Mouse (Mus musculus) cortical plate, adult 2 months (tissue): ENCODE data around the gene Ccl20.

Experiments used
- CTCF ChIP-seq: fragments of 200-500 bp; IDR thresholded peaks from 2 replicates; pipeline ENCODE4 v1.5.1; 2011; ENCODE audit warnings: mild to moderate bottlenecking, control low read depth, low read length; ENCODE audit not compliant: insufficient read depth; ENCODE audit errors: extremely low read depth
- POLR2A ChIP-seq: fragments of 200-500 bp; IDR thresholded peaks from 2 replicates; pipeline ENCODE4 v1.6.1; 2011; ENCODE audit warnings: mild to moderate bottlenecking, low read length, control low read depth; ENCODE audit not compliant: insufficient read depth; ENCODE audit errors: extremely low read depth

DNA sequence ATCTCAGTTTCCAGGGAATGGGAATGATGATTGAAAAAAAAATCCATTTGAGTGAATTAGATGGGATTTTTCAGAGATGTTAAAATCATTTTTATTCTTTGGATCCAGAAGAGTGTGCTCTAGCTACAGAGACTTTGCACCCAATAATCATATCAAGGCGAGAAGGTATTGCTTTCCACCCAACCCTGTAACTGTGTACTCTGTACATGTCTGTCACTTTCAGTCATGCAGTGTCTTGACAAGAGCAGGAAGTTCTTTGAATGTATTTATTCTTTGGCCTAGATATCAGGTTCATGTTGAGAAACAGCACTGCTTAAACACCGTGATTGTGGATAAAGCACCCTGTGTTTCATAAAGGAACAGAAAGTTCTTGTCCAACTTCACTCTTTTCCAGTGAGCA is 30.0 kb downstream of the Ccl20 start:
- no peak for TF ChIP-seq POLR2A
- TF ChIP-seq CTCF = no peak
